Mouse (Mus musculus) effector memory CD4-positive, alpha-beta T cell, adult 7 months (primary cell): ENCODE data around the gene Ap3s2. TPM values are rescaled to one million over a fixed set of nuclear protein-coding genes. Genes with fewer than 3 reads are reported as not detected.

ENCODE experiments used
- polyA plus RNA-seq: library from polyadenylated mRNA; unstranded; fragments of 100-300 nt; shearing (Covaris generic); gene quantifications from one replicate; pipeline ENCODE4 v1.2.1, GENCODE M21; 2017

The Ap3s2 gene
- polyA plus RNA-seq = 13.7 TPM

GRCm38 (mm10) chr7:79920344-79920983, at the start of gene Ap3s2:
Gene Ap3s2, minus strand, starts transcription at chr7:79920649.

GRCm38 (mm10) chr7:79934862-79935510, 14.5 kb upstream of the Ap3s2 start, which contains the start of gene Arpin:
Gene Arpin, minus strand, starts transcription at chr7:79935359.

GRCm38 (mm10) chr7:79860811-79861210, 59.6 kb downstream of the Ap3s2 start, which contains the start of gene Anpep:
Gene Anpep, minus strand, starts transcription at chr7:79861059.

Other genes starting within 250 kb of the Ap3s2 start
- gene Kif7, start 204.9 kb downstream of the Ap3s2 start, polyA plus RNA-seq = 0.45 TPM
- gene Plin1, start 187.7 kb downstream of the Ap3s2 start, polyA plus RNA-seq = 0.13 TPM
- 2.4 TPM for gene Pex11a, start 177.5 kb downstream of the Ap3s2 start, polyA plus RNA-seq
- not detected for gene Wdr93, start 177.5 kb downstream of the Ap3s2 start, polyA plus RNA-seq
- 0.69 TPM for gene Mesp1, start 126.9 kb downstream of the Ap3s2 start, polyA plus RNA-seq
- 0.51 TPM for gene Mesp2, start 109.9 kb downstream of the Ap3s2 start, polyA plus RNA-seq
- gene Anpep, start 59.6 kb downstream of the Ap3s2 start, polyA plus RNA-seq = 1.8 TPM
- gene Arpin, start 14.7 kb upstream of the Ap3s2 start, polyA plus RNA-seq = 0.50 TPM
- 11.4 TPM for gene Zfp710, start 104.2 kb upstream of the Ap3s2 start, polyA plus RNA-seq
- gene Idh2, start 194.7 kb upstream of the Ap3s2 start, polyA plus RNA-seq = 31.9 TPM